Mouse (Mus musculus) lung, adult 2 months (tissue): Measurements from ENCODE around the gene Selenot.

Experiments used
- CTCF ChIP-seq: fragments of 200-500 bp; IDR thresholded peaks from 2 replicates; pipeline ENCODE4 v1.5.1; 2011; ENCODE audit warnings: mild to moderate bottlenecking, low read length, control low read depth; ENCODE audit not compliant: insufficient read depth
- POLR2A ChIP-seq: fragments of 200-500 bp; IDR thresholded peaks from 2 replicates; pipeline ENCODE4 v1.6.1; 2011; ENCODE audit warnings: low read depth, mild to moderate bottlenecking, control low read depth, low read length, borderline replicate concordance; ENCODE audit errors: extremely low read depth

- TF ChIP-seq CTCF (no peak), POLR2A (no peak)
These were observed 48.5 kb downstream of the Selenot start for GRCm38 (mm10) chr3:58624981-58625380.
